Mouse (Mus musculus) stomach, postnatal 0 days (tissue): ENCODE results near the gene Snx8. TPM values are rescaled to one million over a fixed set of nuclear protein-coding genes. Genes with fewer than 3 reads are reported as not detected.
A peak's percentile ranks its signal among the peaks of the same experiment; 100 is the strongest.

Experiments
- ATAC-seq: fragments of 200-750 bp; cut with Nextera tagmentation; 2 replicates; pipeline ENCODE4 v1.8.0; 2017; ENCODE audit not compliant: low FRiP score, low TSS enrichment
- DNase-seq: peaks from one replicate; pipeline ENCODE4 v3.0.0-alpha.2; 2016; ENCODE audit warnings: low spot score
- H3K27ac ChIP-seq: fragments of 300-500 bp; sonication (generic); replicated peaks from 2 replicates; pipeline ENCODE4 v1.5.1; 2014; ENCODE audit warnings: mild to moderate bottlenecking, control low read depth
- H3K27me3 ChIP-seq: fragments of 300-500 bp; sonication (generic); 2 replicates; pipeline ENCODE4 v1.6.1; 2014; ENCODE audit warnings: low read length; ENCODE audit not compliant: control insufficient read depth, insufficient read depth
- H3K36me3 ChIP-seq: fragments of 300-500 bp; sonication (generic); 2 replicates; pipeline ENCODE4 v1.6.1; 2014; ENCODE audit warnings: low read length, mixed read lengths; ENCODE audit not compliant: control insufficient read depth, insufficient read depth
- H3K4me1 ChIP-seq: fragments of 300-500 bp; sonication (generic); replicated peaks from 2 replicates; pipeline ENCODE4 v1.6.1; 2014; ENCODE audit warnings: antibody characterized with exemption; ENCODE audit not compliant: control insufficient read depth, insufficient read depth
- H3K4me2 ChIP-seq: fragments of 300-500 bp; sonication (generic); replicated peaks from 2 replicates; pipeline ENCODE4 v1.6.1; 2014; ENCODE audit warnings: low read depth, mild to moderate bottlenecking, control low read depth, moderate library complexity
- H3K4me3 ChIP-seq: fragments of 300-500 bp; sonication (generic); 2 replicates; pipeline ENCODE4 v1.5.1; 2014; ENCODE audit warnings: low read depth, low read length, control low read depth
- H3K9ac ChIP-seq: fragments of 300-500 bp; sonication (generic); 2 replicates; pipeline ENCODE4 v1.6.1; 2014; ENCODE audit warnings: mild to moderate bottlenecking, low read length, control low read depth, mixed read lengths
- H3K9me3 ChIP-seq: fragments of 300-500 bp; sonication (generic); 2 replicates; pipeline ENCODE4 v1.6.1; 2016; ENCODE audit warnings: low read length; ENCODE audit not compliant: control insufficient read depth
- CTCF ChIP-seq: IDR thresholded peaks from 2 replicates; pipeline ENCODE4 v1.5.1; 2016; ENCODE audit warnings: antibody characterized with exemption, low read depth, mild to moderate bottlenecking, moderate library complexity
- EP300 ChIP-seq: optimal IDR thresholded peaks from 2 replicates; pipeline ENCODE3; 2016; ENCODE audit warnings: antibody characterized with exemption
- WGBS: fragments of 180-500 bp; shearing (Covaris S2); extraction: QIAGEN DNeasy Blood & Tissue Kit; methylation state at CpG from one replicate; pipeline ENCODE4 v1.1.7; 2014; 5-methylcytosine and 5-hydroxymethylcytosine counted together
- polyA plus RNA-seq: library from polyadenylated mRNA; unstranded; fragments of >200 nt; fragmentation: Nextera tagmentation; extraction: Ambion mirVana; gene quantifications from 2 replicates; pipeline ENCODE4 v1.2.1, GENCODE M21; 2015

The Snx8 gene
- polyA plus RNA-seq, 1 experiment from 2014 or later = 8.6 TPM

DNA sequence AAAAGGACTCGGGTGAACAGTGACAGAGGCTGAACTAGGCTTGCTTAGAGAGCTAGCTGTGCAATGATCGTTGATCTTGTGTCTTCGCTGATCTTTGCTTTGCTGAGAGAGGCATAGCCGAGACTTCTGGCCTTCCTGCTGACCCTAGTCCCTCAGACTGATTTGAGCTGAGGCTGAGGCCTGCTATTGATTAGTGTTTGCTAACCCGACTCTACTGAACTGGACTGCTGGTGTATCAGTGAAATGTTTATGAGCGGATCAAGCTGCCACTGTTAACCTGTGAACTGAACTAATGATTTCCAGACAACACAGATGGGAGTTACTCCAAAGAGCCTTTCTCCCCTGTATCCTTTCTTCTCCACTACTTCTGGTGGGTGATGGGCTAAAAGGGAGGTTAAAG lies 16.1 kb upstream of the Snx8 start:
- Histone ChIP-seq H3K4me1 (no peaks in the 10 kb centered on the region), H3K4me2 (no peak overlapping the region), H3K27me3 (no peaks in the 10 kb centered on the region), H3K4me3 (no peak overlapping the region), H3K9ac (no peak overlapping the region), H3K9me3 (no peaks in the 10 kb centered on the region), H3K27ac (no peak overlapping the region), H3K36me3 (no peaks in the 10 kb centered on the region)
- 79% methylated on average over 6 of the region's 6 CpGs for WGBS
- no peak for TF ChIP-seq EP300
- TF ChIP-seq CTCF = no peak
- ATAC-seq = no peak
- no peak for DNase-seq

DNA sequence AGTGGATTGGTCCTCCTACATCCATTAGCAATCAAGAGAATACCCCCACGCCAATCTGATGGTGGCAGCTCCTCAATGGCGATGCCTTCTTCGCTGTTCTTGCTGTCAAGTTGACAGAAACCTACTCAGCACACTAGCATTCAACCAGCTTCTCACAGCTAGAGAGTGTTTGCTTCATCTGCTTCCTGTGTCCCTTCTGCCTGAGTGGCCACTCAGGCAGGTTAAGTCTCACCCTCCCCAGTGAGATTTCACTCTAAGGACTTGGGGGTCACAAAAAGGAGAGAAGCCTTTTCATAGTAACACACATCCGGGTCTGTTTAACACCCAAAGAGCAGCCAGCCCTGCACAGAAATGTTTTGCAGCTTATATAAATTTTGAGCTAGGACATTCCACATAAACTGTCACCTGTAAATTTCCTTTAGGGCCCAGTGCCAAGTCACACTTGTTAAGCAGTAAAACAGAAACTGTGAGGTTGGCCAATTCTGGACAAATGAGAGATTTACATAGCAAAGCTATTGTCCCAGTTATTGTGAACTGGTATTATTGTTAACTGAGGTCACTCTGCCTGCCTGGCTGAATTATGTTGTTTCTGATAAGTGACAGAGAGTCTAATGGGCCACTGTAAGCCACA lies 13.7 kb upstream of the Snx8 start:
- Histone ChIP-seq H3K9me3 (no peaks in the 10 kb centered on the region), H3K27me3 (no peaks in the 10 kb centered on the region), H3K4me1 (no peaks in the 10 kb centered on the region), H3K4me3 (no peak overlapping the region), H3K27ac (no peak overlapping the region), H3K36me3 (no peaks in the 10 kb centered on the region), H3K4me2 (no peak overlapping the region), H3K9ac (no peak overlapping the region)
- DNase-seq (no peak), ATAC-seq (0 out of 2 replicates have a peak, but pooled peaks have one; percentile 29)
- TF ChIP-seq CTCF = no peak
- TF ChIP-seq EP300 = no peak
- WGBS = 69% methylated on average over 4 of the region's 4 CpGs

DNA sequence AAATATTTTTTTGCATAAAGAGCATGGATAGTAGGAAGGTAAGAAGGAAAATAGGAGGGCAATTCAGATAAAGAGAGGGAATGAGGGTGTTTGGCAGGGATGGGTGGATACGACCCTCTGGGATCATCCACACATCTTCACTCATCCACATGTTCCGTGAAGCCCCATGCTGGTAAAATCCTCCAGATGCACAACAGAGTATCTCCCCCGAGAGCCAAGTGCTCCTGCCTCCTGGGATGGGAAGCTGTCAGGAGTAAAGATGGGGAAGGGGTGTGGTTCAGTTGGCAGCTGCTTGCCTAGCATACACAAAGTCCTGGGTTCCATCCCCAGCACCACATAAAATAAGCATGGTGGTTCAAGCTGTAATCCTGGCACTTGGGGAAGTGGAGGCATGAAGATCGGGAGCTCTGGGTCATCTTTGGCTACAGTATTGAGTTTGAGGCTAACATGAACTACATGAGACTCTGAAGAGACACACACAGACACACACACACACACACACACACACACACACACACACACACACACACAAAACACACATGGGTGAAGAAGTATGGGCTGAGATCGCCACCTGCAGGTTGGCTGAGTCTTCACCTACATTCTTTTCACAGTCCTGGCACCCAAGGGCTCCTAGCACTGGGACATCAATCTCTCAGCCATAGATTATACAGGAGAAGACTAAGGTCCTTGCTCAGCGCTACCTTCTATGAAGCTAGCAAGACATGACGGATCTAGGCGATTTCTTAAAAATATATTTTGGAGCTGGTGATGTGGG lies 7.3 kb upstream of the Snx8 start:
- Histone ChIP-seq H3K9me3 (no peaks in the 10 kb centered on the region), H3K4me3 (no peak overlapping the region), H3K27me3 (no peaks in the 10 kb centered on the region), H3K9ac (no peak overlapping the region), H3K36me3 (no peaks in the 10 kb centered on the region), H3K4me2 (no peak overlapping the region), H3K27ac (no peak overlapping the region), H3K4me1 (no peaks in the 10 kb centered on the region)
- WGBS = 58% methylated on average over 8 of the region's 8 CpGs
- DNase-seq = peak; percentile 60
- ATAC-seq = no peak
- no peak for TF ChIP-seq EP300
- peak; percentile 76 for TF ChIP-seq CTCF

DNA sequence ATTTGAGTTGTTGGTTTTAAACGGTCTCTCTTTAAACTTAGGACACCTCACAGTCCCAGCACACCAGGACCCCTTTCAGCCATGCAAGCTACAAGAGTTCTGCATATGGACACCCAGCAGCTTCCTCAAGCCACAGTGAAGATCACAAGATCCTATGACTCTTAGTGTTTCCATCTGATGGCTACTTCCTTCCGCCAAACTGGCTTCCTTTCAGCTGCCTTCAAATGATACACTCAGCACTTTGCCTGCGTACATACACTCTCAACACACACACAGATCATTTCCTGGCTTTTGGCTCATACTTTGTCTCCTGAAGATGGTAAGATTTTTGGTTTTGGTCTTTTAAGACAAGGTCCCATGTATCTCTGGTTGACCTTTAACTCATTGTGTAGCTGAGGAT lies 3.6 kb upstream of the Snx8 start:
- TF ChIP-seq CTCF = no peak
- H3K4me1 ChIP-seq = no peaks in the 10 kb centered on the region
- no peak overlapping the region for H3K9ac ChIP-seq
- H3K9me3 ChIP-seq = no peaks in the 10 kb centered on the region
- DNase-seq (no peak), ATAC-seq (no peak)
- no peak overlapping the region for H3K4me3 ChIP-seq
- H3K27me3 ChIP-seq = no peaks in the 10 kb centered on the region
- no peaks in the 10 kb centered on the region for H3K36me3 ChIP-seq
- no peak overlapping the region for H3K27ac ChIP-seq
- H3K4me2 ChIP-seq = no peak overlapping the region
- 85% methylated on average over 3 of the region's 3 CpGs for WGBS

DNA sequence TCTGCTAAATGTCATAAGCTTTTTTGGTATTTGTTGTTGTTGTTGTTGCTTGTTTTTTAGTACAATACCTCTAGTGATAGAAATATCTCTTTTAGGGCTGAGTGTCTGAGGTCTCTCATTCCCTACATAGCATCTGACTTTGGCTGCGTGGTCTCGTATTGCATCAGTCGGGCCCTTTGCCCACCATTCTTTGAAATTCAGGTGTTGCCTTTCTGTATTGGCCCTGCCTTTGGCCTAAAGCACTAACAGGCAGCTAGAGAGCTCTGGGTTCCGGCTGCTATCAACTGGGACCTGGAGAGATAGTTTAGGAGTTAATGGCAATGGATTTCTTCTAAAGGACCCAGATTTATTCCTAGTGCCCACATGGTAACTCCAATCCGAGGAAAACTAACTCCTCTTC lies 2.9 kb upstream of the Snx8 start:
- Histone ChIP-seq H3K4me1 (no peaks in the 10 kb centered on the region), H3K4me2 (no peak overlapping the region), H3K9me3 (no peaks in the 10 kb centered on the region), H3K4me3 (no peak overlapping the region), H3K36me3 (no peaks in the 10 kb centered on the region), H3K27ac (no peak overlapping the region), H3K9ac (no peak overlapping the region), H3K27me3 (no peaks in the 10 kb centered on the region)
- DNase-seq (no peak), ATAC-seq (no peak)
- no peak for TF ChIP-seq CTCF
- TF ChIP-seq EP300 = no peak
- 89% methylated on average over 5 of the region's 5 CpGs for WGBS

DNA sequence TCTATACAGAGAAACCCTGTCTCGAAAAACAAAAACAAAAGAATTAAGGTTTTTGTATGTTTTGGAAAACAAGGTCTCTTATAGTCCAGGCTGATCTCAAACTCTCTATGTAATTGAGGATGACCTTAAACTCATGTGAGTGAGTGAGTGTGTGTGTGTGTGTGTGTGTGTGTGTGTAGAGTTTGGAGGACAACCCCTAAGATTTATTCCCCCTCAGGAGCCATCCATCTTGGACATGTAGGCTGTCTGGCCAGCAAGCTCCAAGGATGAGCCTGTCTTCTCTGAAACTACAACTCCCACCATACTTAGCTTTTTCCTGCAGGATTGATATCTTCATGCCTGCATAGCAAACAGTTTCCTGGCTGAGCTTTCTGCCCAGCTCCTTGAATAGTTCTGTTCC lies 2.4 kb upstream of the Snx8 start:
- H3K4me1 ChIP-seq = no peaks in the 10 kb centered on the region
- no peak for TF ChIP-seq EP300
- TF ChIP-seq CTCF = no peak
- H3K36me3 ChIP-seq = no peaks in the 10 kb centered on the region
- no peak overlapping the region for H3K4me2 ChIP-seq
- H3K9ac ChIP-seq = no peak overlapping the region
- no peak for DNase-seq
- ATAC-seq = no peak
- WGBS = 69% methylated on average over 1 of the region's 1 CpGs
- no peak overlapping the region for H3K27ac ChIP-seq
- no peaks in the 10 kb centered on the region for H3K27me3 ChIP-seq
- H3K9me3 ChIP-seq = no peaks in the 10 kb centered on the region
- H3K4me3 ChIP-seq = no peak overlapping the region
